Mouse (Mus musculus): ENCODE results near the gene Cd22. TPM values are rescaled to one million over a fixed set of nuclear protein-coding genes. Genes with fewer than 3 reads are reported as not detected.

Cd22 gene
- polyA plus RNA-seq, 1 experiment = 11.2 TPM

DNA sequence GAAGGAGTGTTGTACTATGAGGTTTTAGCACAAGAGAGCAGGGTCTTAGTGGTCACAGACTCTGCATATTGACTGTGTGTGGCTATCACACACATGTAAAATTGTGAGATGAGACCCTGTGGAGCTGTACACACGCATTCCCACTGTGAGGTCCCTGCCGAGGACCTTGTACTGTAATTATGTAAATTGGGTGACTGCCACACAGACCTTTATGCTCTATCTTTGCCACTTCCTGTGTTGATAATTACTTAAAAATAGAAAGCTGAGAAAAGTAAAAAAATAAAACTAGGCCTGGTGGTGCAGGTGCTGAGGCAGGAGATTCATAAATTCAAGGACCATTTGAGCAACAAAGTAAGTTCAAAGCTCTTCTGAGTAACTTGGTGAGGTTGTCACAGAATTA is 10.5 kb upstream of the Cd22 start:
- no peaks in the 10 kb centered on the region for H3K36me3 ChIP-seq (ENCODE audit: control insufficient read depth, insufficient read depth, low read length)
- TF ChIP-seq POLR2A (IDR thresholded peaks at IDR 0.05; ENCODE audit: low read depth, low read length) = no peak
- no peak for TF ChIP-seq CTCF (conservative IDR thresholded peaks at IDR 0.05; ENCODE audit: insufficient read depth, insufficient read length, low read depth, low read length)
- H3K4me1 ChIP-seq (ENCODE audit: control insufficient read depth, insufficient read depth, low read length) = 0 out of 2 replicates have a peak, but pooled peaks cover 3% of the 10 kb centered on the region
- H3K27me3 ChIP-seq (replicated peaks; ENCODE audit: control insufficient read depth, insufficient read depth, low read length) = no peaks in the 10 kb centered on the region
- WGBS = 22% methylated on average over 2 of the region's 2 CpGs
- DNase-seq = no peak
- H3K27ac ChIP-seq (ENCODE audit: insufficient read depth, low read depth, low read length) = no peak overlapping the region
- no peak overlapping the region for H3K4me3 ChIP-seq (ENCODE audit: insufficient read depth, low read depth, low read length)

DNA sequence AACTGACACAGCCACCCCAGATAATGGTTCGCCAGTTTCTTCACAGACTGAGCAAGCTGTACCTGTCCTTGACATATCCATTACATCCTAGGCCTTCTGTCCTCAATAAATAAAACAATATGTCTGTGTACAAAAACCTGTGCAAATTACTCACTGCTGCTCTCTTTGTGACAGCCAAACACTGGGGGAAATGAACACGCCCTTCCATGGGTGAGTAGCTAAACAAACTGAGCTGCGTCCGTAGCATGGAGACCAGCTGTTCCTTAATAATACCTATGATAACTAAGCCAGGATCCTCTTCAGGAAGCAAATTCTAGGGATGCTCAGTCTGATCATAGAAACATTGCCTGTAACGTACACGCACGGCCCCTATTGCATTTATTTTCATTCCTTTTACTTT is 8.6 kb upstream of the Cd22 start:
- TF ChIP-seq CTCF (conservative IDR thresholded peaks at IDR 0.05; ENCODE audit: insufficient read depth, insufficient read length, low read depth, low read length) (no peak), POLR2A (IDR thresholded peaks at IDR 0.05; ENCODE audit: low read depth, low read length) (no peak)
- no peak overlapping the region for H3K4me3 ChIP-seq (ENCODE audit: insufficient read depth, low read depth, low read length)
- no peak overlapping the region for H3K27ac ChIP-seq (ENCODE audit: insufficient read depth, low read depth, low read length)
- no peak for DNase-seq
- H3K36me3 ChIP-seq (ENCODE audit: control insufficient read depth, insufficient read depth, low read length) = no peaks in the 10 kb centered on the region
- H3K27me3 ChIP-seq (replicated peaks; ENCODE audit: control insufficient read depth, insufficient read depth, low read length) = no peaks in the 10 kb centered on the region
- 74% methylated on average over 7 of the region's 7 CpGs for WGBS
- H3K4me1 ChIP-seq (ENCODE audit: control insufficient read depth, insufficient read depth, low read length) = 0 out of 2 replicates have a peak, but pooled peaks cover 3% of the 10 kb centered on the region

DNA sequence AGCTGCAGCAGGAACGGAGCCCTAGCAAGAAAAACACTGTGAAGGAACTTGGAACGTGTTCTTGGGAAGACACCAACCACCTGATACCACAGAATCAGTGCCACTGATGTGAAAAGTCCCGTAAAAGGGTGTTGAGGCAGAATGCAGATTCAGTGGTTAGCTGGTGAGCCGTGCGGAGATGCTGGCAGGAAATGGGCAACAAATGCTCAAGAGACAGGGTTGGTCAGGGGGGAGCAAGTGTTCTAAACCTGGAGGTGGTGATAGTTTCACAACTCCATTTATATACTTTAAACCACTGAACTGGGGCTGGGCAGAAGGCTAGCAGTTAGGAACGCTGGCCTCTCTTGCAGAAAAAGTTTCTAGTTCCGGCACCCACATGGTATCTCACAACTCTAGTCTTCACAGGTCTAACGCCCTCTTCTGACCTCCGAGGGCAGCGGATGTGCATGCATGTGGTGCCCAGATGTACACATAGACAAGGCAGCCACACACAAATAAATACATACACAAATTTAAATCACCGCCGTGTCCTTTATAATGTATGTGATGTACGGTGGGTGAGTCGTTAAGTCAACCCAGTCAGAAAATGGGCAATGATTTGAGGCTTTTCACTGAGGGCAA is 7.5 kb upstream of the Cd22 start:
- TF ChIP-seq POLR2A (IDR thresholded peaks at IDR 0.05; ENCODE audit: low read depth, low read length) = no peak
- TF ChIP-seq CTCF (conservative IDR thresholded peaks at IDR 0.05; ENCODE audit: insufficient read depth, insufficient read length, low read depth, low read length) = no peak
- 84% methylated on average over 14 of the region's 14 CpGs for WGBS
- Histone ChIP-seq H3K4me1 (ENCODE audit: control insufficient read depth, insufficient read depth, low read length) (no peaks in the 10 kb centered on the region), H3K27me3 (replicated peaks; ENCODE audit: control insufficient read depth, insufficient read depth, low read length) (no peaks in the 10 kb centered on the region), H3K4me3 (ENCODE audit: insufficient read depth, low read depth, low read length) (no peak overlapping the region), H3K27ac (ENCODE audit: insufficient read depth, low read depth, low read length) (no peak overlapping the region), H3K36me3 (ENCODE audit: control insufficient read depth, insufficient read depth, low read length) (no peaks in the 10 kb centered on the region)
- no peak for DNase-seq

DNA sequence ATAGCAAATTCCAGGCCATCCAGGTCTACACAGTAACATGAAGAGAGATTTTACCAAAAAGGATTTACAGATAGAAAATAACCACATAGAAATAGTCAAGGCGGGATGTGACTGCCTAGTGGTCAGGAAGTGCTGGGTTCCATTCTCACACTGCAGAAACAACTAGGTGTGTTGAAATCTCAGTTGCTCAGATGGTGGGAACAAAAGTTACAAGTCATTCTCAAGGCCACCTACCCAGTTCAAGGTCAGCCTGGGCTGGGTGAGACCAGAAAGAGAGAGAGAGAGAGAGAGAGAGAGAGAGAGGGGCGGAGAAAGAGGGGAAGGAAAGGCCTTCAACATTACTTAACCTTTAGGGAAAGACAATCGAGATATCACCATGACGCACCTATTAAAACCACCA is 6.7 kb upstream of the Cd22 start:
- Histone ChIP-seq H3K4me3 (ENCODE audit: insufficient read depth, low read depth, low read length) (no peak overlapping the region), H3K27ac (ENCODE audit: insufficient read depth, low read depth, low read length) (no peak overlapping the region), H3K4me1 (ENCODE audit: control insufficient read depth, insufficient read depth, low read length) (no peaks in the 10 kb centered on the region), H3K36me3 (ENCODE audit: control insufficient read depth, insufficient read depth, low read length) (no peaks in the 10 kb centered on the region), H3K27me3 (replicated peaks; ENCODE audit: control insufficient read depth, insufficient read depth, low read length) (no peaks in the 10 kb centered on the region)
- DNase-seq = no peak
- TF ChIP-seq POLR2A (IDR thresholded peaks at IDR 0.05; ENCODE audit: low read depth, low read length) = no peak
- no peak for TF ChIP-seq CTCF (conservative IDR thresholded peaks at IDR 0.05; ENCODE audit: insufficient read depth, insufficient read length, low read depth, low read length)
- WGBS = 82% methylated on average over 4 of the region's 4 CpGs

DNA sequence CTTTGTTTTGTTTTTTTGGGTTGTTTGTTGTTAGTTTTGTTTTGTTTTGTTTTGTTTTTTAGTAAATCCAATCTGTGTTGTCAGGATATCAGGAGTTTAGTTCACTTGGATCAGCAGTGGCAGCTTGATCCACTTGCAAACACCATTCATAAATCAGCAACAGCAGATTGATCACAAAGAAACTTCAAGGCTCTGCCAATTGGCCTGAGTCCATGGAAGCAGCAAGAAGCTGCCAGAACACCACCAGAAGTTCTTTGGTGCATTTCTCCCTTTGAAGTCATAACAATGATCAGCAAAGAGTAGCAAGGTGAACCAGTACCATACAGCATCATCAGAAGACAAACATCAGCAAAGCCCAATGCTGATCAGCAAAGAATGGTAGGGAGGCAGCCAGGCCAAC is 3.9 kb upstream of the Cd22 start:
- Histone ChIP-seq H3K4me1 (ENCODE audit: control insufficient read depth, insufficient read depth, low read length) (no peaks in the 10 kb centered on the region), H3K4me3 (ENCODE audit: insufficient read depth, low read depth, low read length) (no peak overlapping the region), H3K27me3 (replicated peaks; ENCODE audit: control insufficient read depth, insufficient read depth, low read length) (no peaks in the 10 kb centered on the region), H3K27ac (ENCODE audit: insufficient read depth, low read depth, low read length) (no peak overlapping the region), H3K36me3 (ENCODE audit: control insufficient read depth, insufficient read depth, low read length) (no peaks in the 10 kb centered on the region)
- no peak for DNase-seq
- no peak for TF ChIP-seq POLR2A (IDR thresholded peaks at IDR 0.05; ENCODE audit: low read depth, low read length)
- TF ChIP-seq CTCF (conservative IDR thresholded peaks at IDR 0.05; ENCODE audit: insufficient read depth, insufficient read length, low read depth, low read length) = no peak

DNA sequence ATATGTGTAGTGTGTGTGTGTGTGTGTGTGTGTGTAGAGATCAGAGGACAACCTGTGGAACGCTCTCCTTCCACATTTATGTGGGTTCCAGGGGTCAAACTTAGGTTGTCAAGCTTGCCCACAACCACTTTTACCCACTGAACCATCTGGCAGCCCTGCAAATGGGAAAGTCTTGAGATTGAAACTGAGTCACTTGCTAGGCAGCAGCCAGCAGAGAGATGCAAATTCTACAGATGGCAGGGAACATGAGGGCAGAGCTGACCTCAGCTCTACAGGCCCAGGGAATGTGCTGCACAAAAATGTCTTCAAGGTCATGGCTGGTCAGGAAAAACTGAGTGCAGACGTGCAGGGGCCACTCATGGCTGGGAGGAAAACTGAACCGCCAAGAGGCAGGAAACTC is 1.2 kb upstream of the Cd22 start:
- Histone ChIP-seq H3K27ac (ENCODE audit: insufficient read depth, low read depth, low read length) (no peak overlapping the region), H3K4me1 (ENCODE audit: control insufficient read depth, insufficient read depth, low read length) (no peaks in the 10 kb centered on the region), H3K36me3 (ENCODE audit: control insufficient read depth, insufficient read depth, low read length) (no peaks in the 10 kb centered on the region), H3K4me3 (ENCODE audit: insufficient read depth, low read depth, low read length) (no peak overlapping the region), H3K27me3 (replicated peaks; ENCODE audit: control insufficient read depth, insufficient read depth, low read length) (no peaks in the 10 kb centered on the region)
- WGBS = 64% methylated on average over 3 of the region's 3 CpGs
- TF ChIP-seq POLR2A (IDR thresholded peaks at IDR 0.05; ENCODE audit: low read depth, low read length) (no peak), CTCF (conservative IDR thresholded peaks at IDR 0.05; ENCODE audit: insufficient read depth, insufficient read length, low read depth, low read length) (no peak)
- no peak for DNase-seq

DNA sequence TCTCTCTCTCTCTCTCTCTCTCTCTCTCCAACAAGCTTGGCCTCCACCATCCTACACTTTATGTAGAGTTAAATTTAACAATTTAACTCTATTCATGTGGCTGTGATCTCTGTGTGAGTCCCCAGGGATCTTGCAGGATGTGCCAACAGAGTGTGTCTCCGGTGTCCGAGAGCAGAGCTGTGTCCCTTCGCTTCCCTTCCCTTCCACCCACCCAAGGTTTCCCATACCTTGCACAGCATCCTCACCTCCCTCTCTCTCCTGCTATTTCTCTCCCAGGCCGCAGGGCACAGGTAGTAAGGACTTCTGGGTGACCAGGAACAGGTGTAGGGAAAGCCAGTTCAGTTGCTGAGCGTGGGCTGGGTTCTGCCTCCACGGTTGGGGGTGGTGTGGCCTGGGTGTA is 1.2 kb downstream of the Cd22 start:
- no peaks in the 10 kb centered on the region for H3K36me3 ChIP-seq (ENCODE audit: control insufficient read depth, insufficient read depth, low read length)
- H3K27me3 ChIP-seq (replicated peaks; ENCODE audit: control insufficient read depth, insufficient read depth, low read length) = no peaks in the 10 kb centered on the region
- H3K27ac ChIP-seq (ENCODE audit: insufficient read depth, low read depth, low read length) = no peak overlapping the region
- 74% methylated on average over 6 of the region's 6 CpGs for WGBS
- no peaks in the 10 kb centered on the region for H3K4me1 ChIP-seq (ENCODE audit: control insufficient read depth, insufficient read depth, low read length)
- TF ChIP-seq CTCF (conservative IDR thresholded peaks at IDR 0.05; ENCODE audit: insufficient read depth, insufficient read length, low read depth, low read length) (no peak), POLR2A (IDR thresholded peaks at IDR 0.05; ENCODE audit: low read depth, low read length) (no peak)
- DNase-seq = no peak
- H3K4me3 ChIP-seq (ENCODE audit: insufficient read depth, low read depth, low read length) = no peak overlapping the region

All from kidney, adult 2 months (tissue).